Mouse (Mus musculus): ENCODE results near the gene Antxr2.
A peak's percentile ranks its signal among the peaks of the same experiment; 100 is the strongest.

GRCm38 (mm10) chr5:98030902-98031641, at the start of gene Antxr2:
- peak; percentile 54 to 66; a peak in 3 of 4 replicates for TF ChIP-seq POLR2A (IDR thresholded peaks at IDR 0.05; ENCODE audit: control insufficient read depth in 1 of 2, insufficient read depth in 1 of 2, low read depth in 1 of 2, low read length in 2 of 2, poor library complexity in 1 of 2)
- TF ChIP-seq CTCF (IDR thresholded peaks at IDR 0.05 in 2 of 3, conservative IDR thresholded peaks at IDR 0.05 in 1 of 3; ENCODE audit: control insufficient read depth in 1 of 3, insufficient read depth in 1 of 3, low read depth in 2 of 3, low read length in 3 of 3, poor library complexity in 1 of 3, severe bottlenecking in 1 of 3): no peak
- no peak for TF ChIP-seq ZC3H11A (IDR thresholded peaks at IDR 0.05; ENCODE audit: low read depth, low read length)
- TF ChIP-seq HCFC1 (IDR thresholded peaks at IDR 0.05; ENCODE audit: low read depth, low read length): no peak; the same call in 1 of the 2 replicates
- no peak for TF ChIP-seq USF2 (IDR thresholded peaks at IDR 0.05; ENCODE audit: borderline replicate concordance in 1 of 2, insufficient read depth in 1 of 2, low read depth in 1 of 2, low read length in 2 of 2)
